8 mouse cellular contexts compared by ENCODE assay signal in genomic region chr2:142900120-142900861, GRCm38 (mm10). TPM values are rescaled to one million over a fixed set of nuclear protein-coding genes. Genes with fewer than 3 reads are reported as not detected.
DNase-seq lines count a peak whose midpoint lies in the region; ATAC-seq and TF ChIP-seq lines count a peak whose summit lies in the region.

No protein-coding gene starts in this region.

- TF ChIP-seq CTCF in layer of hippocampus, adult 2 months (conservative IDR thresholded peaks at IDR 0.05): no peak

- H3K4me2 ChIP-seq in hindbrain, embryonic 13.5 days: peak overlapping the region; percentile 86
- H3K4me2 ChIP-seq in midbrain, embryonic 15.5 days: peak overlapping the region; percentile 88

- H3K36me3 ChIP-seq in hindbrain, embryonic 13.5 days: no peaks in the 10 kb centered on the region
- no peaks in the 10 kb centered on the region for H3K36me3 ChIP-seq in midbrain, embryonic 15.5 days (replicated peaks)

- no peak for ATAC-seq in hindbrain, embryonic 13.5 days (ENCODE audit: low FRiP score)
- ATAC-seq in midbrain, embryonic 15.5 days (replicated peaks): no peak
- ATAC-seq in frontal cortex, adult (ENCODE audit: low TSS enrichment): no peak

- intact Hi-C loops in left cerebral cortex, postnatal 10 days (cut with DNase I): no loop called here

- no peak overlapping the region for H3K27ac ChIP-seq in layer of hippocampus, adult 2 months
- no peak overlapping the region for H3K27ac ChIP-seq in hindbrain, embryonic 13.5 days
- no peak overlapping the region for H3K27ac ChIP-seq in midbrain, embryonic 15.5 days

- H3K27me3 ChIP-seq in hindbrain, embryonic 13.5 days: no peaks in the 10 kb centered on the region
- H3K27me3 ChIP-seq in midbrain, embryonic 15.5 days (replicated peaks): no peaks in the 10 kb centered on the region

- peak overlapping the region; percentile 86 for H3K9ac ChIP-seq in hindbrain, embryonic 13.5 days
- peak overlapping the region; percentile 78; the same call in 1 of the 2 replicates for H3K9ac ChIP-seq in midbrain, embryonic 15.5 days

- 61% methylated on average over 10 of the region's 10 CpGs for WGBS in hindbrain, embryonic 13.5 days
- 57% methylated on average over 10 of the region's 10 CpGs for WGBS in midbrain, embryonic 15.5 days

- peak overlapping the region; percentile 93 for H3K4me3 ChIP-seq in layer of hippocampus, adult 2 months
- H3K4me3 ChIP-seq in hindbrain, embryonic 13.5 days: peak overlapping the region; percentile 73
- H3K4me3 ChIP-seq in midbrain, embryonic 15.5 days: peak overlapping the region; percentile 79

- H3K4me1 ChIP-seq in hindbrain, embryonic 13.5 days (replicated peaks): peaks cover 18% of the 10 kb centered on the region
- peaks cover 18% of the 10 kb centered on the region for H3K4me1 ChIP-seq in midbrain, embryonic 15.5 days

- H3K9me3 ChIP-seq in hindbrain, embryonic 13.5 days: no peaks in the 10 kb centered on the region
- H3K9me3 ChIP-seq in midbrain, embryonic 15.5 days: no peaks in the 10 kb centered on the region

- DNase-seq in layer of hippocampus, adult 2 months (ENCODE audit: low spot score in 2 of 2): no peak
- DNase-seq in layer of hippocampus, adult 11-12 months (ENCODE audit: low spot score): no peak
- peak; percentile 25 for DNase-seq in adipocyte (ENCODE audit: low spot score)
- DNase-seq in left cerebral cortex, postnatal 10 days (ENCODE audit: extremely low spot score in 1 of 2, low spot score in 2 of 2): no peak
- no peak for DNase-seq in ovary, adult 18-20 months (ENCODE audit: low spot score)

RNA-seq across cellular contexts. Expression of gene Kif16b, which starts 1.0 kb away (rescaled TPM):
- 10 to 100 TPM; 10.3 to 11.8 TPM for total RNA-seq in layer of hippocampus, adult 2 months (2021)
- 4.2 and 4.3 TPM in 2 replicates for polyA plus RNA-seq in hindbrain, embryonic 13.5 days (2015; fragmentation: Nextera tagmentation; extraction: Ambion mirVana)
- 3.5 and 3.6 TPM in 2 replicates for polyA plus RNA-seq in midbrain, embryonic 15.5 days (2015; fragmentation: Nextera tagmentation; extraction: Ambion mirVana)
- total RNA-seq in left cerebral cortex, postnatal 10 days (2021): 1 to 10 TPM; 9.2 to 9.5 TPM
